Mouse (Mus musculus): ENCODE results near the gene Scarb2.

DNA sequence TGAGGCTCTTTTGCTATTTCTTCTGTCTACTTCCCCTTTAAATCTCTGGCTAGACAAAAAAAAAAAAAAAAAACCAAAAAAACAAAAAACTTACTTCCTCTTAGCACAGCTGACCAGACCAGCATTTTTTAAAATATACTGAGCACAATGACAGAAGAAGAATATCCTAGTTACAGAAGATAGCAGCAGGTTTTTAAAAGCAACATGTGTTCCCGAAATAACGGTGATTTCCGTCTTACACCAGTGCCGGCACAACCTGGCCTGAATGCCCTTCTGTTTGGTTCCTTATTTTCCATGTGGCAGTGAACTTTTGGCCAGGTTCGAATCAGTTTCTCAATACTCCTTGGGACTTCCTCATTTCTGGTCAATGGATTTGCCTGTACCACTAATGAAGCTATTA, 2.2 kb upstream of the Scarb2 start:
- no peak for TF ChIP-seq CTCF (IDR thresholded peaks at IDR 0.05; ENCODE audit: low read depth, low read length)
- TF ChIP-seq POLR2A (IDR thresholded peaks at IDR 0.05; ENCODE audit: extremely low read depth, insufficient read depth, low read length): no peak
